Mouse (Mus musculus) midbrain, embryonic 14.5 days (tissue): ENCODE measurements at regions not wholly inside any gene's neighbourhood (a gene's known extent, or its start where the extent isn't known, plus 50 kb on each side); places are given as distances from the start of the nearest gene placed in this dataset.

Source experiments
- ATAC-seq: fragments of 200-750 bp; cut with Nextera tagmentation; 2 replicates; pipeline ENCODE4 v1.8.0; 2017; ENCODE audit warnings: moderate number of reproducible peaks, moderate library complexity; ENCODE audit not compliant: low FRiP score, low TSS enrichment
- DNase-seq: peaks from one replicate; pipeline ENCODE4 v3.0.0-alpha.2; 2015
- H3K27ac ChIP-seq: fragments of 300-500 bp; sonication (generic); replicated peaks from 2 replicates; pipeline ENCODE4 v1.5.1; 2014; ENCODE audit warnings: mild to moderate bottlenecking, low read depth, low read length, moderate library complexity
- H3K27me3 ChIP-seq: fragments of 300-500 bp; sonication (generic); 2 replicates; pipeline ENCODE4 v1.6.1; 2014; ENCODE audit warnings: low read length, control low read depth, mixed read lengths; ENCODE audit not compliant: control insufficient read depth, insufficient read depth
- H3K36me3 ChIP-seq: fragments of 300-500 bp; sonication (generic); 2 replicates; pipeline ENCODE4 v1.6.1; 2014; ENCODE audit warnings: low read length, control low read depth; ENCODE audit not compliant: control insufficient read depth, insufficient read depth
- H3K4me1 ChIP-seq: fragments of 300-500 bp; sonication (generic); 2 replicates; pipeline ENCODE4 v1.6.1; 2014; ENCODE audit warnings: mild to moderate bottlenecking, antibody characterized with exemption, low read length, control low read depth; ENCODE audit not compliant: control insufficient read depth, insufficient read depth
- H3K4me2 ChIP-seq: fragments of 300-500 bp; sonication (generic); 2 replicates; pipeline ENCODE4 v1.6.1; 2014; ENCODE audit warnings: mild to moderate bottlenecking, low read length, moderate library complexity
- H3K4me3 ChIP-seq: fragments of 300-500 bp; sonication (generic); replicated peaks from 2 replicates; pipeline ENCODE4 v1.5.1; 2014; ENCODE audit warnings: low read depth, low read length
- H3K9ac ChIP-seq: fragments of 300-500 bp; sonication (generic); replicated peaks from 2 replicates; pipeline ENCODE4 v1.6.1; 2014; ENCODE audit warnings: mild to moderate bottlenecking, low read length, moderate library complexity
- H3K9me3 ChIP-seq: fragments of 300-500 bp; sonication (generic); 2 replicates; pipeline ENCODE4 v1.6.1; 2016; ENCODE audit warnings: low read length, control low read depth, mixed read lengths; ENCODE audit not compliant: control insufficient read depth
- WGBS: fragments of 180-500 bp; shearing (Covaris S2); extraction: QIAGEN DNeasy Blood & Tissue Kit; methylation state at CpG from one replicate; pipeline ENCODE4 v1.1.7; 2014; 5-methylcytosine and 5-hydroxymethylcytosine counted together

- 84% methylated on average over 2 of the region's 2 CpGs for WGBS
- H3K9ac ChIP-seq: no peak overlapping the region
- no peaks in the 10 kb centered on the region for H3K36me3 ChIP-seq
- no peak overlapping the region for H3K27ac ChIP-seq
- no peak for ATAC-seq
- no peak overlapping the region for H3K4me3 ChIP-seq
- H3K4me1 ChIP-seq: no peaks in the 10 kb centered on the region
- H3K9me3 ChIP-seq: no peaks in the 10 kb centered on the region
- DNase-seq: no peak
- H3K27me3 ChIP-seq: no peaks in the 10 kb centered on the region
- no peak overlapping the region for H3K4me2 ChIP-seq
Observed at GRCm38 (mm10) chr7:75063816-75064215, 245.2 kb downstream of the Sv2b start.

DNA sequence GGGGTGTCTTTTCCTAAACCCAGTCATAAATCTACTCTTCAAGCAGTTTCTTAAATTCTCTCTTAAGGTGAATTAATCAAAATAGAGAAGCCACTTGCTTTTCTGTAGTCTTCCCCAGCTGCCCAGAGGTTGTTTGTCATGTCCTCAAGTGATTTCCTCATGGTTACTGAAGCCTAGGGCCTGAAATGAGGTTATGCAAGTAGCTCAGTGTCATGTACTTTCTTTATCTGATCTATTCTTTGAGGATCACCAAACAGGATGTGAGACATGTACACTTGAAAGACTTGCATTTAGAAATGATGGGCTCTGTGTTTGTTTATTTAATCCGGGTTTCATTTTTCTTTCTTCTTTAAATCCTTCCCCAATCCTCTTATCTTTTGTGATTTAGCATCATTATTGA, 258.8 kb downstream of the Sv2b start:
- H3K4me1 ChIP-seq: no peaks in the 10 kb centered on the region
- H3K9me3 ChIP-seq: no peaks in the 10 kb centered on the region
- no peak overlapping the region for H3K4me3 ChIP-seq
- no peak for ATAC-seq
- H3K4me2 ChIP-seq: no peak overlapping the region
- no peaks in the 10 kb centered on the region for H3K36me3 ChIP-seq
- no peak overlapping the region for H3K9ac ChIP-seq
- no peak for DNase-seq
- 85% methylated on average over 1 of the region's 1 CpGs for WGBS
- H3K27me3 ChIP-seq: no peaks in the 10 kb centered on the region
- H3K27ac ChIP-seq: no peak overlapping the region

GRCm38 (mm10) chr7:75049751-75050150, 259.3 kb downstream of the Sv2b start:
- no peaks in the 10 kb centered on the region for H3K4me1 ChIP-seq
- no peak overlapping the region for H3K27ac ChIP-seq
- H3K9ac ChIP-seq: no peak overlapping the region
- no peaks in the 10 kb centered on the region for H3K9me3 ChIP-seq
- H3K4me2 ChIP-seq: no peak overlapping the region
- 95% methylated on average over 5 of the region's 5 CpGs for WGBS
- no peaks in the 10 kb centered on the region for H3K36me3 ChIP-seq
- no peaks in the 10 kb centered on the region for H3K27me3 ChIP-seq
- no peak overlapping the region for H3K4me3 ChIP-seq
- ATAC-seq: no peak
- no peak for DNase-seq

DNA sequence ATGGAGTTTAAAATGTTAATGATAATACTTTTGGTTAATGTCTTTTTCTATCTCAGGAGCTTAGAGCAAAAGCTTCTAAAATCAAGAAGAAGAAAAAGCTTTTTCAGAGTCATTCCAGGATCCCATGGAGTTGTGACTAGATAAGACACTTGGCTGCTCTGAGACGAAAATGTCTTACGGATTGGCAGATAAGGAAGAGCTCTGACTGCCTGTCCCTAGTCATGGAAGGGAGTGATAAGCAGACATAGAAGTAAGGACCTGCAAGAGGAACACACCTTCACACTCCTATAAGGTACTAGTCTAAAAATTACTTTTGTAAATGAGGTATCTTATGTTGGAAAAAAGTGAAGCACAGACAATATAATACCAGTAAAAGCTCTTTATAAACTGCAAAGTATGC, 260.2 kb downstream of the Sv2b start:
- Histone ChIP-seq H3K9me3 (no peaks in the 10 kb centered on the region), H3K36me3 (no peaks in the 10 kb centered on the region), H3K27ac (no peak overlapping the region), H3K4me3 (no peak overlapping the region), H3K27me3 (no peaks in the 10 kb centered on the region), H3K9ac (no peak overlapping the region), H3K4me1 (no peaks in the 10 kb centered on the region), H3K4me2 (no peak overlapping the region)
- whole genome bisulfite sequencing: 83% methylated on average over 2 of the region's 2 CpGs
- ATAC-seq (no peak), DNase-seq (no peak)

GRCm38 (mm10) chr7:75047827-75048226, 261.2 kb downstream of the Sv2b start:
- no peak overlapping the region for H3K27ac ChIP-seq
- H3K9ac ChIP-seq: no peak overlapping the region
- H3K4me2 ChIP-seq: no peak overlapping the region
- no peaks in the 10 kb centered on the region for H3K4me1 ChIP-seq
- 89% methylated on average over 3 of the region's 3 CpGs for WGBS
- H3K36me3 ChIP-seq: no peaks in the 10 kb centered on the region
- no peaks in the 10 kb centered on the region for H3K9me3 ChIP-seq
- no peak for DNase-seq
- H3K27me3 ChIP-seq: no peaks in the 10 kb centered on the region
- no peak overlapping the region for H3K4me3 ChIP-seq
- no peak for ATAC-seq

DNA sequence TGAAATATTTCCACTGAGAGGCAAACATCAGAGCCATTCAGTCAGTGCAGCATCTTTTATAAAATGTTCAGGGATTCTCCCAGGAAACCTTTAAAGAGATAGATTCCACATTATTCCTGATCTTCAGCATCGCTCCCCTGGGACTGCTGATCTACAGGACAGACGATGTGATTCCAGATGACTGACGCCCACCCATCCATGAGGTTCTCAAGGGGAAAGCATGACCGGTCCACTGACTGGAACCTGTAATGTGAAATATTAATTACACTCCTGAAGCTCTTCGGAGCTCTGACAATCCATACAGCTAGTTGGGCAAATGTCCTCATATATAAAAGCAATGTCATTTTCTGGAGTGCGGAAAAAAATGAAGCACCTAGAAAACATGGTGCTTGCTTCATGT, 268.2 kb downstream of the Sv2b start:
- Histone ChIP-seq H3K4me3 (no peak overlapping the region), H3K27me3 (no peaks in the 10 kb centered on the region), H3K4me2 (no peak overlapping the region), H3K4me1 (no peaks in the 10 kb centered on the region), H3K27ac (no peak overlapping the region), H3K36me3 (no peaks in the 10 kb centered on the region), H3K9ac (no peak overlapping the region), H3K9me3 (no peaks in the 10 kb centered on the region)
- WGBS: 61% methylated on average over 6 of the region's 6 CpGs
- DNase-seq (peak; percentile 12), ATAC-seq (no peak)

- Histone ChIP-seq H3K4me3 (no peak overlapping the region), H3K36me3 (no peaks in the 10 kb centered on the region), H3K27ac (no peak overlapping the region), H3K4me1 (no peaks in the 10 kb centered on the region), H3K27me3 (no peaks in the 10 kb centered on the region), H3K9ac (no peak overlapping the region), H3K4me2 (no peak overlapping the region), H3K9me3 (no peaks in the 10 kb centered on the region)
- DNase-seq (no peak), ATAC-seq (no peak)
- WGBS: 25% methylated on average over 2 of the region's 2 CpGs
Observed at GRCm38 (mm10) chr7:75026191-75026590, 282.9 kb downstream of the Sv2b start.

- Histone ChIP-seq H3K27me3 (no peaks in the 10 kb centered on the region), H3K27ac (no peak overlapping the region), H3K4me3 (no peak overlapping the region), H3K9ac (no peak overlapping the region), H3K4me1 (no peaks in the 10 kb centered on the region), H3K4me2 (no peak overlapping the region), H3K9me3 (no peaks in the 10 kb centered on the region), H3K36me3 (no peaks in the 10 kb centered on the region)
- no peak for ATAC-seq
- WGBS: 60% methylated on average over 6 of the region's 6 CpGs
- DNase-seq: no peak
Observed at GRCm38 (mm10) chr7:75021966-75022365, 287.1 kb downstream of the Sv2b start.

DNA sequence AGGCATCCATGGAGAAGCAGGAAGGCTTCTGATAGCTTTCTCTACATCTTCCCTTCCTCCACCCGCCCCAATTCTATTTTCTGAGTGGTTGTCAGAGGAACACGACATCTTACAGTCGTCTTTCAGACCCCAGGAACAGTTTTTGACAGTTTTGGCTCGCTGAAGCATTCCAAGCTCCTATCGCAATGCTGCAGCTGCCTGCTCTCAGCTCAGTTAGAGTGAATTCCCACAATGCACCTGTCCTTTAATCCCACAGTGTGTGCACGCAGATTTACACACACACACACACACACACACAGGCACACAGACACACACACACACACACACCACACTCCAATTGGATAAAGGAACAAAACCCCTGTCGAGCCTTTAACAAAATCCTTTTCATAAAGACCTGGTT, 290.4 kb downstream of the Sv2b start:
- Histone ChIP-seq H3K4me1 (no peaks in the 10 kb centered on the region), H3K9me3 (no peaks in the 10 kb centered on the region), H3K36me3 (no peaks in the 10 kb centered on the region), H3K9ac (no peak overlapping the region), H3K4me3 (no peak overlapping the region), H3K4me2 (no peak overlapping the region), H3K27ac (peak overlapping the region; percentile 55; the same call in 1 of the 2 replicates), H3K27me3 (no peaks in the 10 kb centered on the region)
- no peak for ATAC-seq
- DNase-seq: peak; percentile 58
- WGBS: 36% methylated on average over 7 of the region's 7 CpGs
